Mouse (Mus musculus) neural tube, embryonic 12.5 days (tissue): ENCODE measurements around the gene Cd2ap. TPM values are rescaled to one million over a fixed set of nuclear protein-coding genes. Genes with fewer than 3 reads are reported as not detected.
"Not testable (repeated sequence)": the region's sequence is repeated elsewhere in the genome, so short reads cannot be mapped to it uniquely, and the experiment has no call there.

ENCODE experiments used
- ATAC-seq: fragments of 200-750 bp; cut with Nextera tagmentation; 2 replicates; pipeline ENCODE4 v1.8.0; 2017; ENCODE audit warnings: low read depth, mild to moderate bottlenecking, moderate TSS enrichment, moderate library complexity; ENCODE audit not compliant: low FRiP score
- H3K27ac ChIP-seq: fragments of 300-500 bp; sonication (generic); 2 replicates; pipeline ENCODE4 v1.5.1; 2016
- H3K27me3 ChIP-seq: fragments of 300-500 bp; sonication (generic); replicated peaks from 2 replicates; pipeline ENCODE4 v1.6.1; 2016; ENCODE audit warnings: mild to moderate bottlenecking
- H3K36me3 ChIP-seq: fragments of 300-500 bp; sonication (generic); 2 replicates; pipeline ENCODE4 v1.6.1; 2016; ENCODE audit warnings: mild to moderate bottlenecking
- H3K4me1 ChIP-seq: fragments of 300-500 bp; sonication (generic); 2 replicates; pipeline ENCODE4 v1.6.1; 2016
- H3K4me2 ChIP-seq: fragments of 300-500 bp; sonication (generic); replicated peaks from 2 replicates; pipeline ENCODE4 v1.6.1; 2016; ENCODE audit warnings: mild to moderate bottlenecking
- H3K4me3 ChIP-seq: fragments of 300-500 bp; sonication (generic); 2 replicates; pipeline ENCODE4 v1.5.1; 2016
- H3K9ac ChIP-seq: fragments of 300-500 bp; sonication (generic); 2 replicates; pipeline ENCODE4 v1.6.1; 2016; ENCODE audit warnings: mild to moderate bottlenecking
- H3K9me3 ChIP-seq: fragments of 300-500 bp; sonication (generic); 2 replicates; pipeline ENCODE4 v1.6.1; 2016; ENCODE audit warnings: mild to moderate bottlenecking
- WGBS: fragments of 180-500 bp; shearing (Covaris S2); methylation state at CpG from one replicate; pipeline ENCODE4 v1.1.7; 2016; 5-methylcytosine and 5-hydroxymethylcytosine counted together
- polyA plus RNA-seq: library from polyadenylated mRNA; unstranded; fragments of >200 nt; fragmentation: Nextera tagmentation; extraction: Ambion mirVana; gene quantifications from 2 replicates; pipeline ENCODE4 v1.2.1, GENCODE M21; 2016

The Cd2ap gene
- polyA plus RNA-seq: 12.7 and 16.1 TPM in 2 replicates

- Histone ChIP-seq H3K4me2 (peak within 1 kb of the TSS; percentile 80), H3K9me3 (no peaks in the 10 kb centered on the region), H3K27ac (peak within 1 kb of the TSS; percentile 86), H3K4me1 (0 out of 2 replicates have a peak, but pooled peaks cover 8% of the 10 kb centered on the region), H3K27me3 (no peaks in the 10 kb centered on the region), H3K36me3 (no peaks in the 10 kb centered on the region), H3K4me3 (peak within 1 kb of the TSS; percentile 80), H3K9ac (peak within 1 kb of the TSS; percentile 88)
- WGBS: under 1% methylated on average over 91 of the region's 94 CpGs
- peak; percentile 97 for ATAC-seq
These were observed at the start of gene Cd2ap for GRCm38 (mm10) chr17:42876001-42876903. TSS of gene Cd2ap (minus strand) at chr17:42876665.

- Histone ChIP-seq H3K27ac (no peak overlapping the region), H3K27me3 (no peaks in the 10 kb centered on the region), H3K4me2 (no peak overlapping the region), H3K4me3 (no peak overlapping the region), H3K4me1 (no peaks in the 10 kb centered on the region), H3K9ac (no peak overlapping the region), H3K36me3 (no peaks in the 10 kb centered on the region), H3K9me3 (no peaks in the 10 kb centered on the region)
- 90% methylated on average over 5 of the region's 5 CpGs for WGBS
- no peak for ATAC-seq
These were observed 48.3 kb upstream of the Cd2ap start for GRCm38 (mm10) chr17:42924731-42925130.

GRCm38 (mm10) chr17:42918810-42919209 is 42.3 kb upstream of the Cd2ap start:
- Histone ChIP-seq H3K9ac (no peak overlapping the region), H3K9me3 (no peaks in the 10 kb centered on the region), H3K4me2 (no peak overlapping the region), H3K4me1 (no peaks in the 10 kb centered on the region), H3K4me3 (no peak overlapping the region), H3K27ac (no peak overlapping the region), H3K27me3 (no peaks in the 10 kb centered on the region), H3K36me3 (no peaks in the 10 kb centered on the region)
- no peak for ATAC-seq
- 84% methylated on average over 9 of the region's 9 CpGs for WGBS

- Histone ChIP-seq H3K9ac (no peak overlapping the region), H3K27me3 (no peaks in the 10 kb centered on the region), H3K4me1 (no peaks in the 10 kb centered on the region), H3K4me3 (no peak overlapping the region), H3K36me3 (no peaks in the 10 kb centered on the region), H3K9me3 (no peaks in the 10 kb centered on the region), H3K4me2 (no peak overlapping the region), H3K27ac (no peak overlapping the region)
- no peak for ATAC-seq
- WGBS: 86% methylated on average over 7 of the region's 7 CpGs
These were observed 38.3 kb upstream of the Cd2ap start for GRCm38 (mm10) chr17:42914726-42915125.

- Histone ChIP-seq H3K36me3 (no peaks in the 10 kb centered on the region), H3K9me3 (no peaks in the 10 kb centered on the region), H3K27me3 (no peaks in the 10 kb centered on the region), H3K4me1 (no peaks in the 10 kb centered on the region), H3K9ac (no peak overlapping the region), H3K4me2 (no peak overlapping the region), H3K27ac (no peak overlapping the region), H3K4me3 (no peak overlapping the region)
- no peak for ATAC-seq
- 76% methylated on average over 6 of the region's 6 CpGs for WGBS
These were observed 35.7 kb upstream of the Cd2ap start for GRCm38 (mm10) chr17:42912193-42912592.

GRCm38 (mm10) chr17:42910476-42910875 is 34.0 kb upstream of the Cd2ap start:
- no peak for ATAC-seq
- no peaks in the 10 kb centered on the region for H3K27me3 ChIP-seq
- no peaks in the 10 kb centered on the region for H3K36me3 ChIP-seq
- H3K4me3 ChIP-seq: no peak overlapping the region
- no peaks in the 10 kb centered on the region for H3K4me1 ChIP-seq
- no peaks in the 10 kb centered on the region for H3K9me3 ChIP-seq
- H3K9ac ChIP-seq: no peak overlapping the region
- no peak overlapping the region for H3K4me2 ChIP-seq
- WGBS: 86% methylated on average over 3 of the region's 3 CpGs
- no peak overlapping the region for H3K27ac ChIP-seq

DNA sequence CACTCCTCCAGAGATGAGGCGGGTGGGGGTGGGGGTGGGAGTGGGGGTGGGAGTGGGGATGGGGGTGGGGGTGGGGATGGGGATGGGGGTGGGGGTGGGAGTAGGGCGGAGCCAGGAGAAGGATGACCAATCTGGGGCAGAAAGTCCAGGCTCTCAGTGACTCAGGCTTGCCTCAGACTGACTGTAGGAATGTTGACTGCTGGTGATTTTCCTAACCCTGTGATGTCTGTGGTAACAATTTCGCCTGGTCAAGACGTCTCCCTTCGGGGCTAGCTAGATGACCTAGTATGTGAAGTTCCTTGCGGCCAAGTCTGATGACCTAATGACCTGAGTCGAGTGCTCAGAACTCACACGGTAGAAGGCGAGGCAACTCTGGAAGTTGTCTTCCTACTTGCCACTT is 32.9 kb upstream of the Cd2ap start:
- no peak for ATAC-seq

GRCm38 (mm10) chr17:42908744-42909370 is 32.4 kb upstream of the Cd2ap start:
- H3K27me3 ChIP-seq: no peaks in the 10 kb centered on the region
- H3K9me3 ChIP-seq: no peaks in the 10 kb centered on the region
- no peak for ATAC-seq
- H3K4me3 ChIP-seq: no peak overlapping the region
- no peaks in the 10 kb centered on the region for H3K4me1 ChIP-seq
- WGBS: 44% methylated on average over 9 of the region's 9 CpGs
- no peak overlapping the region for H3K4me2 ChIP-seq
- no peaks in the 10 kb centered on the region for H3K36me3 ChIP-seq
- H3K27ac ChIP-seq: no peak overlapping the region
- H3K9ac ChIP-seq: no peak overlapping the region

More for the DNA sequence above, 32.9 kb upstream of the Cd2ap start:
- H3K36me3 ChIP-seq: no peaks in the 10 kb centered on the region
- H3K27ac ChIP-seq: no peak overlapping the region
- no peak overlapping the region for H3K4me2 ChIP-seq
- no peaks in the 10 kb centered on the region for H3K9me3 ChIP-seq
- H3K4me3 ChIP-seq: no peak overlapping the region
- no peaks in the 10 kb centered on the region for H3K27me3 ChIP-seq
- H3K9ac ChIP-seq: no peak overlapping the region
- no peaks in the 10 kb centered on the region for H3K4me1 ChIP-seq
- 78% methylated on average over 9 of the region's 9 CpGs for WGBS

- no peak for ATAC-seq
- 94% methylated on average over 3 of the region's 3 CpGs for WGBS
- no peak overlapping the region for H3K27ac ChIP-seq
These were observed 31.7 kb upstream of the Cd2ap start for GRCm38 (mm10) chr17:42908136-42908535.

GRCm38 (mm10) chr17:42906456-42906855 is 30.0 kb upstream of the Cd2ap start:
- WGBS: 92% methylated on average over 1 of the region's 1 CpGs
- H3K36me3 ChIP-seq, H3K4me3 ChIP-seq, H3K4me2 ChIP-seq, H3K27ac ChIP-seq, H3K9me3 ChIP-seq, ATAC-seq, H3K4me1 ChIP-seq, H3K9ac ChIP-seq, H3K27me3 ChIP-seq: not testable (repeated sequence)

More at GRCm38 (mm10) chr17:42908136-42908535, 31.7 kb upstream of the Cd2ap start:
- Histone ChIP-seq H3K27me3 (no peaks in the 10 kb centered on the region), H3K4me2 (no peak overlapping the region), H3K9me3 (no peaks in the 10 kb centered on the region), H3K9ac (no peak overlapping the region), H3K4me3 (no peak overlapping the region), H3K4me1 (no peaks in the 10 kb centered on the region), H3K36me3 (no peaks in the 10 kb centered on the region)

DNA sequence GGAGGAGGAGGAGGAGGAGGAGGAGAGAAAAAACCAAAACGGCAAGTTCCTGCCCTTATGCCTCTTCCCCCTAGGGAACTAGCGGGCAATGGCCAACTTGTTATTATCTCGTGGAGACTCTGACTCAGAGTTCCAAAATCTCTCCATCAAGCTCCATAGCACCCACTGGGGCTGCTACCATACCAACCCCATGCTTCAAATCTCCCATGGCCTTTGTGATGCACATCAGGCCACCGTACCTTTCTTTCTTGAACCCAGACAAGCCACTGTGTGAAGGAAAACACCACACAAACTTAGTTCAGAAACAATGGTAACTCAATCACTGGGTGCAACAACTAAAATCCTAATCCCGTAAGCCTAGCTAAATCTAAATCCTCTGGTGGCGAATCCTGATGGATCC is 29.5 kb upstream of the Cd2ap start:
- Histone ChIP-seq H3K9me3 (no peaks in the 10 kb centered on the region), H3K4me2 (no peak overlapping the region), H3K4me1 (no peaks in the 10 kb centered on the region), H3K4me3 (no peak overlapping the region), H3K9ac (no peak overlapping the region), H3K36me3 (no peaks in the 10 kb centered on the region), H3K27me3 (no peaks in the 10 kb centered on the region), H3K27ac (no peak overlapping the region)
- WGBS: 88% methylated on average over 6 of the region's 6 CpGs
- no peak for ATAC-seq

DNA sequence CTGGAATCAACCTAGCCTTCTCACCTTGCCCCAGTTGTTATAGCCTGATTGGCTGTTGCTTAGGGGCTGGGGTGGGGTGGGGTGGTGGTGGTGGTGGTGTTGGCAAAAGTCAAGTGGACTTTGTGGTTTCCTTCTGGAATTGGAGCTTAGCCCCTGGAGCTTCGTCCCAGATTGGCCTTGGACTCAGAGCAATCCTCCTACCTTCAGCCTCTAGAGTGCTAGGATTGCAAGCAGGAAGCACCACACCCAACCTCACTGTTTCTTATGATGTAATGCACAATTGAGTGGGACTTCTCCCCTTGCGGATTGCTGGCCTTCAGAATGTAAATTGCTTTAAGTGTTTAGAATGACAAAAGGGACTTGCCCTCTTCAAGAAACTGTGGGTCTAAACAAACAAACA is 24.3 kb upstream of the Cd2ap start:
- no peaks in the 10 kb centered on the region for H3K4me1 ChIP-seq
- H3K27ac ChIP-seq: no peak overlapping the region
- H3K9ac ChIP-seq: no peak overlapping the region
- no peaks in the 10 kb centered on the region for H3K36me3 ChIP-seq
- no peaks in the 10 kb centered on the region for H3K27me3 ChIP-seq
- no peak overlapping the region for H3K4me2 ChIP-seq
- WGBS: 74% methylated on average over 2 of the region's 2 CpGs
- ATAC-seq: no peak
- no peak overlapping the region for H3K4me3 ChIP-seq
- 0 out of 2 replicates have a peak, but pooled peaks cover 3% of the 10 kb centered on the region for H3K9me3 ChIP-seq
